Mouse (Mus musculus): ENCODE measurements around the gene Olfr1463. TPM values are rescaled to one million over a fixed set of nuclear protein-coding genes. Genes with fewer than 3 reads are reported as not detected.

Gene Olfr1463
- polyA plus RNA-seq (2016; fragmentation: Nextera tagmentation; extraction: Ambion mirVana) = not detected in 2 replicates

- Histone ChIP-seq H3K27me3 (replicated peaks; ENCODE audit: low read depth, poor library complexity, severe bottlenecking) (no peaks in the 10 kb centered on the region), H3K27ac (replicated peaks) (no peak within 1 kb of the TSS), H3K36me3 (replicated peaks) (no peaks in the 10 kb centered on the region), H3K9me3 (peaks cover 28% of the 10 kb centered on the region), H3K4me1 (no peaks in the 10 kb centered on the region), H3K4me3 (no peak within 1 kb of the TSS)
- DNase-seq (ENCODE audit: low spot score) = no peak
These were observed at the start of gene Olfr1463 for GRCm38 (mm10) chr19:13231028-13231427. TSS of gene Olfr1463 (plus strand) at chr19:13231328.

GRCm38 (mm10) chr19:13185434-13185833, 45.7 kb upstream of the Olfr1463 start, which contains the start of gene Olfr1462:
TSS of gene Olfr1462 (plus strand) at chr19:13185734.
- peaks cover 31% of the 10 kb centered on the region; the same call in 1 of the 2 replicates for H3K9me3 ChIP-seq
- H3K4me1 ChIP-seq = no peaks in the 10 kb centered on the region
- DNase-seq (ENCODE audit: low spot score) = no peak
- H3K4me3 ChIP-seq = no peak within 1 kb of the TSS
- no peak within 1 kb of the TSS for H3K27ac ChIP-seq (replicated peaks)
- 86% methylated on average over 1 of the region's 1 CpGs for WGBS
- H3K36me3 ChIP-seq (replicated peaks) = no peaks in the 10 kb centered on the region
- no peaks in the 10 kb centered on the region for H3K27me3 ChIP-seq (replicated peaks; ENCODE audit: low read depth, poor library complexity, severe bottlenecking)

DNA sequence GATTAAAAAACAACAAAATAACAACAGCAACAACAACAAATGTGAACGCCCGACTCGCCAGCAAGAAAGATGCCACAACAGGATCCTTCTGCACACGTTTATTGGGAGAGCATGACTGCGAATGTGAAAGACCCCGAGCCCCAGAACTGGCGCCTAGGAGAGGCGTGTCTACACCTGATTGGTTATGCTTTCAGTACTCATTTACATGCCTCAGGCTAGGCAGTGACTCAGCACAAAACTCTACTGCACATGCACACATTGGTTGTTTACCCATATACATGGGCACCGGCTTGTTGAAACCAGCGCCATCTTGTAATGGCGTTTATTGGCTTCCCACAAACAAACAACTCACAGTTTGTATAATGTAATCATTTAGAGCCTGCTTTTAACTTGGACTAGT, 9.5 kb upstream of the Olfr1463 start:
- Histone ChIP-seq H3K9me3 (peaks cover 49% of the 10 kb centered on the region), H3K27ac (replicated peaks) (no peak overlapping the region), H3K27me3 (replicated peaks; ENCODE audit: low read depth, poor library complexity, severe bottlenecking) (no peaks in the 10 kb centered on the region), H3K36me3 (replicated peaks) (no peaks in the 10 kb centered on the region), H3K4me1 (no peaks in the 10 kb centered on the region), H3K4me3 (no peak overlapping the region)
- WGBS = 92% methylated on average over 11 of the region's 11 CpGs
- no peak for DNase-seq (ENCODE audit: low spot score)

Other genes with a start within 250 kb of the Olfr1463 start
- gene Olfr1451, start 236.3 kb upstream of the Olfr1463 start, polyA plus RNA-seq (2016; fragmentation: Nextera tagmentation; extraction: Ambion mirVana) = not detected in 2 replicates
- gene Olfr1453, start 203.0 kb upstream of the Olfr1463 start, polyA plus RNA-seq (2016; fragmentation: Nextera tagmentation; extraction: Ambion mirVana) = not detected in 2 replicates
- not detected in 2 replicates for gene Olfr1454, start 170.7 kb upstream of the Olfr1463 start, polyA plus RNA-seq (2016; fragmentation: Nextera tagmentation; extraction: Ambion mirVana)
- not detected in 2 replicates for gene Olfr1457, start 133.4 kb upstream of the Olfr1463 start, polyA plus RNA-seq (2016; fragmentation: Nextera tagmentation; extraction: Ambion mirVana)
- gene Olfr1458, start 124.6 kb upstream of the Olfr1463 start, polyA plus RNA-seq (2016; fragmentation: Nextera tagmentation; extraction: Ambion mirVana) = not detected in 2 replicates
- not detected in 2 replicates for gene Olfr1459, start 81.8 kb upstream of the Olfr1463 start, polyA plus RNA-seq (2016; fragmentation: Nextera tagmentation; extraction: Ambion mirVana)
- not detected in 2 replicates for gene Olfr1461, start 68.3 kb upstream of the Olfr1463 start, polyA plus RNA-seq (2016; fragmentation: Nextera tagmentation; extraction: Ambion mirVana)
- gene Olfr1462, start 45.6 kb upstream of the Olfr1463 start, polyA plus RNA-seq (2016; fragmentation: Nextera tagmentation; extraction: Ambion mirVana) = not detected in 2 replicates
- not detected in 2 replicates for gene Olfr1465, start 84.2 kb downstream of the Olfr1463 start, polyA plus RNA-seq (2016; fragmentation: Nextera tagmentation; extraction: Ambion mirVana)
- not detected in 2 replicates for gene Olfr1466, start 107.5 kb downstream of the Olfr1463 start, polyA plus RNA-seq (2016; fragmentation: Nextera tagmentation; extraction: Ambion mirVana)
- gene Olfr1467, start 130.9 kb downstream of the Olfr1463 start, polyA plus RNA-seq (2016; fragmentation: Nextera tagmentation; extraction: Ambion mirVana) = not detected in 2 replicates
- gene Olfr1469, start 176.5 kb downstream of the Olfr1463 start, polyA plus RNA-seq (2016; fragmentation: Nextera tagmentation; extraction: Ambion mirVana) = not detected in 2 replicates
- not detected in 2 replicates for gene Olfr1471, start 212.1 kb downstream of the Olfr1463 start, polyA plus RNA-seq (2016; fragmentation: Nextera tagmentation; extraction: Ambion mirVana)
- gene Olfr1472, start 224.8 kb downstream of the Olfr1463 start, polyA plus RNA-seq (2016; fragmentation: Nextera tagmentation; extraction: Ambion mirVana) = not detected in 2 replicates
- gene Olfr1474, start 238.2 kb downstream of the Olfr1463 start, polyA plus RNA-seq (2016; fragmentation: Nextera tagmentation; extraction: Ambion mirVana) = not detected in 2 replicates
- not detected in 2 replicates for gene Olfr1475, start 248.9 kb downstream of the Olfr1463 start, polyA plus RNA-seq (2016; fragmentation: Nextera tagmentation; extraction: Ambion mirVana)

Measured in embryonic facial prominence, embryonic 10.5 days (tissue).